Mouse (Mus musculus) C3H10T1/2 (cell line): ENCODE results near the gene Ccdc92. TPM values are rescaled to one million over a fixed set of nuclear protein-coding genes. Genes with fewer than 3 reads are reported as not detected.

Experiments
- polyA plus RNA-seq, 2 experiments: library from polyadenylated mRNA; unstranded; fragments of >200 nt; fragmentation: generic; extraction: Trizol; gene quantifications; one replicate each; pipeline ENCODE4 v1.2.1; 2012; ENCODE audit warnings: missing spikeins in 2 of 2

The Ccdc92 gene
- polyA plus RNA-seq, result 1 to 10 TPM; 8.8 to 9.8 TPM

GRCm38 (mm10) chr5:124862013-124862866, at the start of gene Ccdc92, which contains the start of gene Zfp664:
Ccdc92 (minus strand) TSS chr5:124862424.
Zfp664 (plus strand) TSS chr5:124862691.

Other genes with a start within 250 kb of the Ccdc92 start
- gene Atp6v0a2, start 233.8 kb downstream of the Ccdc92 start, polyA plus RNA-seq, result 10 to 100 TPM in 1 of 2 experiments, 1 to 10 TPM in 1; 5.6 to 15.2 TPM
- under 1 TPM; under 0.01 to 0.28 TPM for gene Dnah10, start 137.3 kb downstream of the Ccdc92 start, polyA plus RNA-seq
- 10 to 100 TPM in 1 of 2 experiments, 1 to 10 TPM in 1; 1.2 to 19.2 TPM for gene Zfp664, start 267 bp upstream of the Ccdc92 start, polyA plus RNA-seq
- under 1 TPM in 1 of 2 experiments, not detected in 1; 0.12 TPM for gene Rflna, start 140.8 kb upstream of the Ccdc92 start, polyA plus RNA-seq